Mouse (Mus musculus) ovary, adult 10 weeks (tissue): ENCODE results near the gene Olfr1253. TPM values are rescaled to one million over a fixed set of nuclear protein-coding genes. Genes with fewer than 3 reads are reported as not detected.

Experiments
- polyA plus RNA-seq: library from polyadenylated mRNA; stranded (reverse); fragments of 350-450 nt; fragmentation: Illumina TruSeq; extraction: RNeasy Lipid Tissue Mini Kit (QIAGEN cat#74804); gene quantifications from one replicate; pipeline ENCODE4 v1.2.3, GENCODE M21; 2014

The Olfr1253 gene
- polyA plus RNA-seq = not detected

GRCm38 (mm10) chr2:89756990-89757389 is at the start of gene Olfr1253:
TSS of gene Olfr1253 (minus strand) at chr2:89757090.

GRCm38 (mm10) chr2:89793519-89793918 is 36.6 kb upstream of the Olfr1253 start, which contains the start of gene Olfr1254:
TSS of gene Olfr1254 (minus strand) at chr2:89793619.

GRCm38 (mm10) chr2:89724912-89725311 is 32.0 kb downstream of the Olfr1253 start, which contains the start of gene Olfr1252:
TSS of gene Olfr1252 (minus strand) at chr2:89725012.

Other genes starting within 250 kb of the Olfr1253 start
- not detected for gene Olfr1243, start 225.6 kb downstream of the Olfr1253 start, polyA plus RNA-seq
- gene Olfr1245, start 178.6 kb downstream of the Olfr1253 start, polyA plus RNA-seq = not detected
- gene Olfr1246, start 163.9 kb downstream of the Olfr1253 start, polyA plus RNA-seq = not detected
- gene Olfr1247, start 143.0 kb downstream of the Olfr1253 start, polyA plus RNA-seq = not detected
- gene Olfr1248, start 138.8 kb downstream of the Olfr1253 start, polyA plus RNA-seq = not detected
- gene Olfr1249, start 122.1 kb downstream of the Olfr1253 start, polyA plus RNA-seq = not detected
- not detected for gene Olfr1250, start 95.6 kb downstream of the Olfr1253 start, polyA plus RNA-seq
- 1.1 TPM for gene Olfr1251, start 85.2 kb downstream of the Olfr1253 start, polyA plus RNA-seq
- not detected for gene Olfr1252, start 32.1 kb downstream of the Olfr1253 start, polyA plus RNA-seq
- gene Olfr1254, start 36.5 kb upstream of the Olfr1253 start, polyA plus RNA-seq = not detected
- gene Olfr1255, start 55.0 kb upstream of the Olfr1253 start, polyA plus RNA-seq = not detected
- not detected for gene Olfr1256, start 84.5 kb upstream of the Olfr1253 start, polyA plus RNA-seq
- not detected for gene Olfr48, start 91.1 kb upstream of the Olfr1253 start, polyA plus RNA-seq
- not detected for gene Olfr1257, start 121.3 kb upstream of the Olfr1253 start, polyA plus RNA-seq
- not detected for gene Olfr1258, start 170.2 kb upstream of the Olfr1253 start, polyA plus RNA-seq
- gene Olfr1259, start 191.6 kb upstream of the Olfr1253 start, polyA plus RNA-seq = not detected
- gene Olfr1260, start 217.2 kb upstream of the Olfr1253 start, polyA plus RNA-seq = not detected
- not detected for gene Olfr1261, start 234.1 kb upstream of the Olfr1253 start, polyA plus RNA-seq
- not detected for gene Olfr1262, start 243.1 kb upstream of the Olfr1253 start, polyA plus RNA-seq